Mouse (Mus musculus) bone marrow macrophage, adult 2 months (primary cell): Measurements from ENCODE around the gene Slc5a11.

Source experiments
- CTCF ChIP-seq: IDR thresholded peaks from 2 replicates; pipeline ENCODE4 v1.5.1; 2012; ENCODE audit warnings: low read depth, mild to moderate bottlenecking, low read length, moderate library complexity
- POLR2A ChIP-seq: IDR thresholded peaks from 2 replicates; pipeline ENCODE4 v1.6.1; 2012; ENCODE audit warnings: mild to moderate bottlenecking, low read depth, low read length, borderline replicate concordance

DNA sequence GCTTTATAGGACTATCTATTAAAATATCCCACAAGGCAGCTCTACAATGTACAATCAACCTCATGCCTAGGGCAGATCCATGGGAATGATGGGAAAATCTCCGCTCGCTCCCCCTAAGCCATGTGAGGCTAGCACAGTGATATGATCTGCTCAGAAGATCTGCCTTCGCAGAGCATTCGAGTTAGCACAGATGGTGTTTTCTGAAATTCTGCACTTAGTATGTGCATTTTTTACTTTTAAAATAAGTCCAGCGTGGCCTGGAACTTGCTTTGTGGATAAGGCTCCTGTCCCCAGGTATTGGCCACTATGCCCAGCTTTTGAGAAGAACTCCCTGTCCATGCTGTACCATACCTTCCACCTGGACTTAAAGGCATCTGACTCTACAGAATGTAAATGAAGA, 71.3 kb downstream of the Slc5a11 start:
- TF ChIP-seq CTCF (no peak), POLR2A (no peak)
